Mouse (Mus musculus) brain, embryonic 14.5 days (tissue): ENCODE measurements around the gene Cnot1. TPM values are rescaled to one million over a fixed set of nuclear protein-coding genes. Genes with fewer than 3 reads are reported as not detected.

Source experiments
- DNase-seq: peaks from one replicate; pipeline ENCODE4 v3.0.0-alpha.2; 2011; ENCODE audit warnings: low read depth
- CTCF ChIP-seq: fragments of 200-500 bp; IDR thresholded peaks from 2 replicates; pipeline ENCODE4 v1.5.1; 2012; ENCODE audit warnings: inconsistent platforms, mild to moderate bottlenecking, moderate library complexity, borderline replicate concordance; ENCODE audit not compliant: insufficient read depth, insufficient read length; ENCODE audit errors: extremely low read depth
- POLR2A ChIP-seq: fragments of 200-500 bp; IDR thresholded peaks from 2 replicates; pipeline ENCODE4 v1.6.1; 2012; ENCODE audit warnings: mild to moderate bottlenecking, inconsistent platforms, borderline replicate concordance; ENCODE audit not compliant: poor library complexity, insufficient read depth, insufficient read length, severe bottlenecking; ENCODE audit errors: extremely low read depth
- polyA plus RNA-seq: library from polyadenylated mRNA; depleted of rRNA; stranded (reverse); fragments of >200 nt; gene quantifications from 2 replicates; pipeline ENCODE4 v1.2.3, GENCODE M21; 2012

Cnot1 gene
- polyA plus RNA-seq, 1 experiment = 115 TPM

DNA sequence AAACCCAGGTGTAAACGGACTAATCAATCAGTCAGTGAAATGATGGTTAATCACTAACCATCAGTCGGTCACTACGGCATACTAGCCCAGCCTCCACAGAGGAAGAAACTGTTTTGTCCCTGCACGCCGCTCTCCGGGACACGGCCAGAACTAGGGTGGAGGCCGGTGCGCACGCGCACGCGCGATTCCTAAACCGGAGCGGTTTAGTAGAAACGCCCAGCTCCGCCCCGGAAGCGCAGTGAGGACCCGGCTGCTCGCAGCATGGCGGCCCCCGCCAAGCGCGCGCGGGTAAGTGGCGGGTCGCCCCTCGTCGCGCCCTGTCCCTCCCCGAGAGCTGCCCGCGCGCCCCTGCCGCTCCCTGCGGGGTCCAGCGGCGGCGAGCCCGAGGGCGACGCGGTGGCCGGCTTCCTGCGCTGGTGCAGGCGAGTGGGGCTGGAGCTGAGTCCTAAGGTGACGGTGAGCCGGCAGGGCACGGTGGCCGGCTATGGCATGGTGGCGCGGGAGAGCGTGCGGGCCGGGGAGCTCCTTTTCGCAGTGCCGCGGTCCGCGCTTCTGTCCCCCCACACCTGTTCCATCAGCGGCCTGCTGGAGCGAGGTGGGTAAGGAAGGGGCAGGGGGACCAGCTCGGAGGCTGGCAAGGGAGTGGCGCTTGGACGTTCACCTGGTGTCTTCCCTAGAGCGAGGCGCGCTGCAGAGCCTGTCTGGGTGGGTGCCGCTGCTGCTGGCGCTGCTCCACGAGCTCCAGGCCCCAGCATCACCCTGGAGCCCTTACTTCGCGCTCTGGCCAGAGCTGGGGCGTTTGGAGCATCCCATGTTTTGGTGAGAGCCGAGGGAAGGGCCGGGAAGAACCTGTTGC is 91.4 kb downstream of the Cnot1 start, which contains the start of gene Setd6:
Gene Setd6 (plus strand): TSS at position 206 of the 856 bp plus-strand sequence.
- DNase-seq = peak; percentile 93
- TF ChIP-seq POLR2A (peak; percentile 82; the same call in 1 of the 2 replicates), CTCF (no peak)

- DNase-seq = no peak
- TF ChIP-seq CTCF (no peak), POLR2A (no peak)
These were observed 92.3 kb downstream of the Cnot1 start for GRCm38 (mm10) chr8:95714837-95715413.

- DNase-seq = no peak
- TF ChIP-seq POLR2A = no peak
- no peak for TF ChIP-seq CTCF
These were observed 92.9 kb downstream of the Cnot1 start for GRCm38 (mm10) chr8:95714367-95714766.

GRCm38 (mm10) chr8:95713100-95714010 is 93.9 kb downstream of the Cnot1 start:
- TF ChIP-seq POLR2A = no peak
- TF ChIP-seq CTCF = peak; percentile 76
- peak; percentile 61 for DNase-seq

DNA sequence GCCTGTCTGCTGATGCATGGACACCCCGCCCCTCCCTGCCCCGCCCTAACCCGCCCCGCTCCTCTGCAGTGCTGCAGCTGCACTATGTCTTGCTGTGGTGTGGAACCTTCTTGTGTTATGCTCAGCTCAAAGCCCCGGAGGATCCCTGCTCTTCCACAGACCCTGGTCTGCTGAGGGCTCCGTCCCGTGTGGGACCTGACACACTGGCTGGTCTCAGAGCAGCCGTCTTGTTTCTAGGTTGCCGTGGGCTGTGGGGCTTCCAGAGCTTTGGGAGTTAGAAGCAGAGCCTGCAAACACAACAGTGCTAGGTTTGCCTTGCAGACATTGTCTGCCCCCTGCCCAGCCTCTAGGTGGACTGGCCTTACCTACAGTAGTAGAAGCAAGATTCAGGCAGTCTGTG is 94.9 kb downstream of the Cnot1 start:
- DNase-seq = no peak
- TF ChIP-seq POLR2A (no peak), CTCF (no peak)

- TF ChIP-seq CTCF (no peak), POLR2A (no peak)
- DNase-seq = no peak
These were observed 96.2 kb downstream of the Cnot1 start for GRCm38 (mm10) chr8:95711029-95711428.

DNA sequence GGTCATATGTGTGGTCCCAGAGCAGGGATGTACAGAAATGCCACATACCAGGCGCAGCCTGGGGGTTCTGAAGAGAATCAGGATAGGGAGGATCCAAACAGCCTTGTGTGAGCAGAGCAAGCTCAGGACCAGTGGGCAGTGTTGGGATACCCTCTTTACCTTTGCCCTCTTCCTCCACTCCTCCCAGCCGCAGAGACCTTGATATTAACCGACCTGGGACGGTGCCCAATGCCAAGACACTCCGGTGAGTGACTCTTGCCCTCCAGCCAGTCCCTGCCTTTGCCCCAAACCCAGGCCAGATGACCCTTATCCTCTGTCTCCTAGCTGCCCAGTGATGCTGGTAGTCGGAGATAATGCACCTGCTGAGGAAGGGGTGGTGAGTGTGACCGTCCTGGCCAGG is 97.7 kb downstream of the Cnot1 start:
- no peak for TF ChIP-seq POLR2A
- TF ChIP-seq CTCF = no peak
- no peak for DNase-seq

GRCm38 (mm10) chr8:95704538-95704937 is 102.7 kb downstream of the Cnot1 start:
- DNase-seq = no peak
- TF ChIP-seq CTCF (no peak), POLR2A (no peak)

GRCm38 (mm10) chr8:95703461-95704260 is 103.6 kb downstream of the Cnot1 start:
- TF ChIP-seq POLR2A = no peak; the same call in 1 of the 2 replicates
- peak; percentile 89 for DNase-seq
